Mouse (Mus musculus) layer of hippocampus, adult 8-10 months (tissue): ENCODE results near the gene Kmt5b. TPM values are rescaled to one million over a fixed set of nuclear protein-coding genes. Genes with fewer than 3 reads are reported as not detected.

Experiments used
- DNase-seq, 2 experiments: peaks; one replicate each; pipeline ENCODE4 v3.0.0; 2022; ENCODE audit warnings: low spot score in 2 of 2
- total RNA-seq, 4 experiments: library from RNA; stranded (reverse); gene quantifications; 2 replicates each; pipeline ENCODE4 v1.2.4; 2022

Gene Kmt5b
- total RNA-seq, 4 experiments from 2014 or later = 51.5 to 62.6 (median 60.4) TPM

DNA sequence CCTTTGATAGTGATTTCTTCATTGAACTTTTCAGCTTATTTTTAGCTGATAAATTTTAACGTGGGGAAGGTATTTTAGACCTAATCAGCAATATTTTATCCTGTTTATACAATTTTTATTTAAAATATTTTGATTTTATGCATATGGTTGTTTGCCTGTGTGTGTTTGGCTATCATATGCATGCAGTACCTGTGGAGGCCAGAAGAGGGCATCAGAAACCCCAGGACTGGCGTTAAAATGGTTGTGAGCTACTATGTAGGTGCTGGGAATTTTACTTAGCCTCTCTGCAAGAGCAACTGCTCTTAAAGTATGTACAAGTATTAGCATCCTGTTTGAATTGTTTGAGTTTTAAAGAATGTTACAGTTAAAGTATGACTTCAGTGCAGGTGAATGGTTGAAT is 97.7 kb downstream of the Kmt5b start:
- DNase-seq = no peak

Other genes with a start within 250 kb of the Kmt5b start
- gene Ppp6r3, start 191.7 kb upstream of the Kmt5b start, total RNA-seq = 10 to 100 TPM; 71.8 to 91.5 (median 85.1) TPM
- 10 to 100 TPM in 2 of 4 experiments, 1 to 10 TPM in 2; 8.6 to 14.0 (median 10.9) TPM for gene Lrp5, start 80.9 kb upstream of the Kmt5b start, total RNA-seq
- gene 1810055G02Rik, start 59.1 kb upstream of the Kmt5b start, total RNA-seq = 10 to 100 TPM; 19.0 to 29.6 (median 24.1) TPM
- 100 to 1,000 TPM in 2 of 4 experiments, 10 to 100 TPM in 2; 77.7 to 128 (median 104) TPM for gene Chka, start 84.4 kb downstream of the Kmt5b start, total RNA-seq
- 10 to 100 TPM; 19.4 to 39.9 (median 30.6) TPM for gene Tcirg1, start 139.7 kb downstream of the Kmt5b start, total RNA-seq
- gene Ndufs8, start 145.4 kb downstream of the Kmt5b start, total RNA-seq = 100 to 1,000 TPM; 114 to 145 (median 126) TPM
- gene Aldh3b1, start 162.4 kb downstream of the Kmt5b start, total RNA-seq = 1 to 10 TPM; 3.5 to 7.6 (median 5.5) TPM
- 10 to 100 TPM; 12.1 to 49.4 (median 31.1) TPM for gene Unc93b1, start 167.8 kb downstream of the Kmt5b start, total RNA-seq
- not detected for gene Aldh3b3, start 191.2 kb downstream of the Kmt5b start, total RNA-seq
- 1 to 10 TPM in 2 of 4 experiments, under 1 TPM in 2; 0.47 to 1.3 (median 0.90) TPM for gene Aldh3b2, start 204.9 kb downstream of the Kmt5b start, total RNA-seq
- 1 to 10 TPM; 1.5 to 2.7 (median 1.7) TPM for gene Acy3, start 219.1 kb downstream of the Kmt5b start, total RNA-seq
- not detected for gene Tbx10, start 225.3 kb downstream of the Kmt5b start, total RNA-seq
- 1 to 10 TPM; 7.7 to 9.4 (median 8.7) TPM for gene Nudt8, start 233.2 kb downstream of the Kmt5b start, total RNA-seq
- 1 to 10 TPM in 3 of 4 experiments, under 1 TPM in 1; 0.86 to 2.4 (median 1.7) TPM for gene Gm49405, start 233.2 kb downstream of the Kmt5b start, total RNA-seq
- 1 to 10 TPM; 1.6 to 3.5 (median 3.0) TPM for gene Doc2g, start 235.9 kb downstream of the Kmt5b start, total RNA-seq
- gene Ndufv1, start 245.4 kb downstream of the Kmt5b start, total RNA-seq = 100 to 1,000 TPM; 246 to 277 (median 263) TPM